Mouse (Mus musculus) ovary, postnatal 36 days (tissue): ENCODE data around the gene Adamtsl3.
A peak's percentile ranks its signal among the peaks of the same experiment; 100 is the strongest.

Experiments used
- DNase-seq: peaks from one replicate; pipeline ENCODE4 v3.0.0; 2022; ENCODE audit warnings: low spot score, mixed read lengths

Adamtsl3 gene

GRCm38 (mm10) chr7:82648353-82649080, 313.0 kb downstream of the Adamtsl3 start, which contains the start of the genes Saxo2 and Efl1:
TSS of gene Saxo2 (minus strand) at chr7:82648528.
TSS of gene Efl1 (plus strand) at chr7:82648614.
- peak; percentile 92 for DNase-seq

DNA sequence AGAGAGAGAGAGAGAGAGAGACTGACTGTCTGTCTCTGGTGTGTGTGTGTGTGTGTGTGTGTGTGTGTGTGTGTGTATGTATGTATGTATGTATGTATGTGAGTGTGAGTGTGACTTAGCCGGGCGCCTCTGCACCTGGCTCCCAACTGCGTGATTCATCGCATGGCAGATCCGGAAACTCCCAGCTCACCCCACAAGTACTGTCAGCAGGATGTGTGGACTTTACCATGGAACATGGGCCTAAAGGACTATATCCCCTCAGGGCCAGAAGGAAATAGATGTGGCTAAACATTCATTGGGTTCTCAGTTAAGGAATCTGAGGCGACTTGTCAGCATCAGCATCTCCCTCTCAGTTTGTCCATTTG, 313.6 kb downstream of the Adamtsl3 start:
- no peak for DNase-seq
